Comparison of ENCODE assay signal across 8 mouse cellular contexts in genomic region chr4:134094923-134095547, GRCm38 (mm10). TPM values are rescaled to one million over a fixed set of nuclear protein-coding genes. Genes with fewer than 3 reads are reported as not detected.
DNase-seq lines count a peak whose midpoint lies in the region; ATAC-seq and TF ChIP-seq lines count a peak whose summit lies in the region.

TSS of gene Cd52 (minus strand) at chr4:134095082.

- no peak for ATAC-seq in embryonic facial prominence, embryonic 13.5 days (ENCODE audit: insufficient number of reproducible peaks, insufficient read depth, low FRiP score, low TSS enrichment, low read depth)
- no peak for ATAC-seq in liver, postnatal 0 days

- 54% methylated on average over 3 of the region's 3 CpGs for WGBS in embryonic facial prominence, embryonic 13.5 days
- WGBS in embryonic facial prominence, embryonic 10.5 days, result 64% methylated on average over 3 of the region's 3 CpGs
- 37% methylated on average over 3 of the region's 3 CpGs for WGBS in liver, postnatal 0 days (ENCODE audit: insufficient replicate concordance)
- WGBS in cerebellum, adult 2 months, result 55% methylated on average over 3 of the region's 3 CpGs

- no peak within 1 kb of the TSS for H3K4me2 ChIP-seq in embryonic facial prominence, embryonic 13.5 days
- H3K4me2 ChIP-seq in liver, postnatal 0 days (ENCODE audit: low read depth, low read length), result peak within 1 kb of the TSS; percentile 59

- TF ChIP-seq EP300 in liver, postnatal 0 days (IDR thresholded peaks at IDR 0.05; ENCODE audit: low read depth), result no peak

- H3K4me3 ChIP-seq in embryonic facial prominence, embryonic 13.5 days, result no peak within 1 kb of the TSS
- H3K4me3 ChIP-seq in embryonic facial prominence, embryonic 10.5 days, result no peak within 1 kb of the TSS
- H3K4me3 ChIP-seq in liver, postnatal 0 days (ENCODE audit: low read depth, low read length), result peak within 1 kb of the TSS; percentile 43
- no peak within 1 kb of the TSS for H3K4me3 ChIP-seq in cerebellum, adult 2 months (replicated peaks; ENCODE audit: insufficient read depth, low read depth, low read length)

- no peaks in the 10 kb centered on the region for H3K27me3 ChIP-seq in embryonic facial prominence, embryonic 13.5 days
- H3K27me3 ChIP-seq in embryonic facial prominence, embryonic 10.5 days (replicated peaks; ENCODE audit: low read depth, poor library complexity, severe bottlenecking), result no peaks in the 10 kb centered on the region
- no peaks in the 10 kb centered on the region for H3K27me3 ChIP-seq in liver, postnatal 0 days (ENCODE audit: insufficient read depth, low read length)
- H3K27me3 ChIP-seq in cerebellum, adult 2 months (ENCODE audit: control insufficient read depth, insufficient read depth, low read length), result no peaks in the 10 kb centered on the region

- no peaks in the 10 kb centered on the region for H3K4me1 ChIP-seq in embryonic facial prominence, embryonic 13.5 days
- H3K4me1 ChIP-seq in embryonic facial prominence, embryonic 10.5 days, result 0 out of 2 replicates have a peak, but pooled peaks cover 5% of the 10 kb centered on the region
- peaks cover 12% of the 10 kb centered on the region for H3K4me1 ChIP-seq in liver, postnatal 0 days (ENCODE audit: insufficient read depth)
- H3K4me1 ChIP-seq in cerebellum, adult 2 months (ENCODE audit: control insufficient read depth, insufficient read depth, low read length), result no peaks in the 10 kb centered on the region

- no peak within 1 kb of the TSS for H3K9ac ChIP-seq in embryonic facial prominence, embryonic 13.5 days
- peak within 1 kb of the TSS; percentile 30; the same call in 1 of the 2 replicates for H3K9ac ChIP-seq in liver, postnatal 0 days (replicated peaks)

- H3K27ac ChIP-seq in embryonic facial prominence, embryonic 13.5 days, result no peak within 1 kb of the TSS
- H3K27ac ChIP-seq in embryonic facial prominence, embryonic 10.5 days (replicated peaks), result no peak within 1 kb of the TSS
- H3K27ac ChIP-seq in liver, postnatal 0 days (ENCODE audit: low read depth), result peak within 1 kb of the TSS; percentile 55
- H3K27ac ChIP-seq in cerebellum, adult 2 months (ENCODE audit: insufficient read depth, low read length), result no peak within 1 kb of the TSS

- TF ChIP-seq POLR2A in cerebellum, adult 2 months (IDR thresholded peaks at IDR 0.05; ENCODE audit: borderline replicate concordance, insufficient read depth, low read length), result no peak

- no peak for DNase-seq in embryonic facial prominence, embryonic 10.5 days (ENCODE audit: low spot score)
- DNase-seq in adrenal gland, postnatal 4 days (ENCODE audit: low spot score in 2 of 2), result no peak
- DNase-seq in liver, postnatal 0 days, result peak; percentile 57
- peak; percentile 55 to 65 for DNase-seq in spleen, postnatal 14 days (ENCODE audit: low spot score in 2 of 2)
- no peak for DNase-seq in frontal cortex, postnatal 14 days (ENCODE audit: low spot score in 2 of 2)
- DNase-seq in cerebellum, adult 2 months, result no peak
- no peak for DNase-seq in MN1 (ENCODE audit: low spot score)

- H3K36me3 ChIP-seq in embryonic facial prominence, embryonic 13.5 days, result no peaks in the 10 kb centered on the region
- no peaks in the 10 kb centered on the region for H3K36me3 ChIP-seq in embryonic facial prominence, embryonic 10.5 days (replicated peaks)
- no peaks in the 10 kb centered on the region for H3K36me3 ChIP-seq in liver, postnatal 0 days (replicated peaks; ENCODE audit: insufficient read depth, low read length)

- no peaks in the 10 kb centered on the region for H3K9me3 ChIP-seq in embryonic facial prominence, embryonic 13.5 days
- H3K9me3 ChIP-seq in embryonic facial prominence, embryonic 10.5 days, result no peaks in the 10 kb centered on the region
- H3K9me3 ChIP-seq in liver, postnatal 0 days (ENCODE audit: low read length), result no peaks in the 10 kb centered on the region

- no peak for TF ChIP-seq CTCF in liver, postnatal 0 days (IDR thresholded peaks at IDR 0.05; ENCODE audit: low read depth)
- TF ChIP-seq CTCF in cerebellum, adult 2 months (IDR thresholded peaks at IDR 0.05; ENCODE audit: borderline replicate concordance, insufficient read depth, low read depth, low read length), result no peak

RNA-seq across cellular contexts. Expression of gene Cd52, which starts in this region (rescaled TPM):
- 9.1 and 11.2 TPM in 2 replicates for polyA plus RNA-seq in embryonic facial prominence, embryonic 13.5 days (2015; fragmentation: Nextera tagmentation; extraction: Ambion mirVana)
- 3.5 and 4.5 TPM in 2 replicates for polyA plus RNA-seq in embryonic facial prominence, embryonic 10.5 days (2016; fragmentation: Nextera tagmentation; extraction: Ambion mirVana)
- total RNA-seq in adrenal gland, postnatal 4 days (2021), result 10 to 100 TPM; 10.1 to 14.4 TPM
- polyA plus RNA-seq in liver, postnatal 0 days (2015; fragmentation: Nextera tagmentation; extraction: Ambion mirVana), result 114 and 125 TPM in 2 replicates
- 2.6 and 2.8 TPM in 2 replicates for polyA plus RNA-seq in cerebellum, adult 2 months (2012; rRNA removed)

Comparison
In these comparisons a context has a peak if more than half of its experiments do, and no peak if none do; other contexts are left out.
1. DNase-seq: peak in liver, postnatal 0 days (single experiment) and spleen, postnatal 14 days (2 of 2); none in embryonic facial prominence, embryonic 10.5 days (single experiment), adrenal gland, postnatal 4 days (0 of 2), frontal cortex, postnatal 14 days (0 of 2), cerebellum, adult 2 months (0 of 2) and MN1 (single experiment).